Mouse (Mus musculus): ENCODE results near the gene Eef1akmt3. TPM values are rescaled to one million over a fixed set of nuclear protein-coding genes. Genes with fewer than 3 reads are reported as not detected.

Eef1akmt3 gene
- polyA plus RNA-seq (2012), result 0.05 TPM in 2 replicates

GRCm38 (mm10) chr10:127041274-127041766 is at the start of gene Eef1akmt3, which contains the start of gene Mettl1:
Gene Eef1akmt3, minus strand, starts transcription at chr10:127041513.
Gene Mettl1, plus strand, starts transcription at chr10:127041414.

GRCm38 (mm10) chr10:127075080-127075479 is 33.8 kb upstream of the Eef1akmt3 start, which contains the start of gene Agap2:
Gene Agap2, plus strand, starts transcription at chr10:127075284.

GRCm38 (mm10) chr10:127070190-127071121 is 29.1 kb upstream of the Eef1akmt3 start, which contains the start of gene Tspan31:
Gene Tspan31, minus strand, starts transcription at chr10:127070264.

GRCm38 (mm10) chr10:127063239-127063872 is 22.0 kb upstream of the Eef1akmt3 start, which contains the start of gene Cdk4:
Gene Cdk4, plus strand, starts transcription at chr10:127063534.

GRCm38 (mm10) chr10:127059968-127060916 is 18.9 kb upstream of the Eef1akmt3 start, which contains the start of gene March9:
Gene March9, minus strand, starts transcription at chr10:127060184.

GRCm38 (mm10) chr10:127047954-127048353 is 6.6 kb upstream of the Eef1akmt3 start, which contains the start of gene Cyp27b1:
Gene Cyp27b1, plus strand, starts transcription at chr10:127048250.

GRCm38 (mm10) chr10:127030336-127031296 is 10.7 kb downstream of the Eef1akmt3 start, which contains the start of gene Tsfm:
Gene Tsfm, minus strand, starts transcription at chr10:127030840.

GRCm38 (mm10) chr10:127000529-127000928 is 40.8 kb downstream of the Eef1akmt3 start, which contains the start of gene Avil:
Gene Avil, plus strand, starts transcription at chr10:127000709.

Other genes starting within 250 kb of the Eef1akmt3 start
- 9.0 and 9.1 TPM in 2 replicates for gene Atp23, start 140.2 kb downstream of the Eef1akmt3 start, polyA plus RNA-seq (2012)
- 266 and 273 TPM in 2 replicates for gene Ctdsp2, start 62.8 kb downstream of the Eef1akmt3 start, polyA plus RNA-seq (2012)
- gene Avil, start 40.8 kb downstream of the Eef1akmt3 start, polyA plus RNA-seq (2012), result 0.06 and 0.16 TPM in 2 replicates
- gene Tsfm, start 10.7 kb downstream of the Eef1akmt3 start, polyA plus RNA-seq (2012), result 44.0 and 51.5 TPM in 2 replicates
- gene Mettl1, start 99 bp downstream of the Eef1akmt3 start, polyA plus RNA-seq (2012), result 34.2 and 35.1 TPM in 2 replicates
- gene Cyp27b1, start 6.7 kb upstream of the Eef1akmt3 start, polyA plus RNA-seq (2012), result 0.02 and 0.06 TPM in 2 replicates
- gene March9, start 18.7 kb upstream of the Eef1akmt3 start, polyA plus RNA-seq (2012), result 1.1 and 1.2 TPM in 2 replicates
- gene Cdk4, start 22.0 kb upstream of the Eef1akmt3 start, polyA plus RNA-seq (2012), result 1,737 and 1,767 TPM in 2 replicates
- gene Tspan31, start 28.8 kb upstream of the Eef1akmt3 start, polyA plus RNA-seq (2012), result 32.2 and 46.6 TPM in 2 replicates
- gene Agap2, start 33.8 kb upstream of the Eef1akmt3 start, polyA plus RNA-seq (2012), result 57.1 and 68.6 TPM in 2 replicates
- 290 and 314 TPM in 2 replicates for gene Os9, start 79.6 kb upstream of the Eef1akmt3 start, polyA plus RNA-seq (2012)
- gene B4galnt1, start 123.7 kb upstream of the Eef1akmt3 start, polyA plus RNA-seq (2012), result 359 and 515 TPM in 2 replicates
- gene Slc26a10, start 139.1 kb upstream of the Eef1akmt3 start, polyA plus RNA-seq (2012), result 0.36 and 0.47 TPM in 2 replicates
- 7.0 TPM in 2 replicates for gene Arhgef25, start 148.6 kb upstream of the Eef1akmt3 start, polyA plus RNA-seq (2012)
- 161 and 188 TPM in 2 replicates for gene Dtx3, start 154.2 kb upstream of the Eef1akmt3 start, polyA plus RNA-seq (2012)
- gene Pip4k2c, start 170.1 kb upstream of the Eef1akmt3 start, polyA plus RNA-seq (2012), result 26.5 and 27.1 TPM in 2 replicates
- 0.54 and 0.63 TPM in 2 replicates for gene Kif5a, start 221.8 kb upstream of the Eef1akmt3 start, polyA plus RNA-seq (2012)
- gene Dctn2, start 224.9 kb upstream of the Eef1akmt3 start, polyA plus RNA-seq (2012), result 150 and 154 TPM in 2 replicates
- gene Mbd6, start 247.5 kb upstream of the Eef1akmt3 start, polyA plus RNA-seq (2012), result 426 and 490 TPM in 2 replicates